Mouse (Mus musculus): ENCODE measurements around the gene Sdccag8.

DNA sequence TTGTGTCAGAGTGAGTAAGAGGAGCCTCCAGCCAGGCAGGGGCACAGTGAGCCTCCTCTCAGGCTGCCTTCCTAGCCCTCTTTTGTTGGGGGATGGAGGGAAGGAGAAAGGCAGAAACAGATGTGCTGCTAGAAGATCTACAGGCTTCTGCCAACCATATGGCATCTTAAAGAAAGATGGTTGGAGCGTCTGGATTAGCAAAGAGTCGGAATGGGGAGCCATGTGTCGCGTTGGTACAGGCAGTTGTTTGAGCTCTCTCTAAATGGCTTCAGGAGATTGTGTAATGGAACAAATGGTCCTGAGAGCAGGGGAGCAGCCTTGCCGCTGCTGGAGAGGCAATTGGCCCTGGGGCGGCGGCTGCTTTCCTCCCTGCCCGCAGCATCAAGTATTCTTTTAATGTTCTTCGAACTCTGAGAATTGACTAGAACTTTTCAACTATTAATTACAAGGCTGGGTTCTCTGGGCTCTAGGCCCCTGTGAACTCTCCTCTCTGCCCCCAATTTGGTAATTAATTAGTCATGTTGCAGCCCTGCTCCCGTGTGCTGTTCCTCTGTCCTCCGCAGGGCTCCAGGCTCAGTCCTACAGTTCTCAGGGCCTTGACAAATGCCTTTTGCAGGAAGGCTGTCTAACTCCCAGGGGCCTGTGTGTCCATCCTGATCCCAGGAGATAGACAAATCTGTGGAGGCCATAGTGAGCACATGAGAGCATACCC, 180.4 kb downstream of the Sdccag8 start:
- no peak for TF ChIP-seq CTCF (IDR thresholded peaks at IDR 0.05; ENCODE audit: extremely low read depth, insufficient read depth, low read length)
- TF ChIP-seq POLR2A (IDR thresholded peaks at IDR 0.05; ENCODE audit: extremely low read depth, insufficient read depth, low read length), result no peak

Data from cortical plate, adult 2 months (tissue).